Mouse (Mus musculus) brain, embryonic 18.5 days (tissue): ENCODE data around the gene Irgc1.
"Not testable (repeated sequence)": the region's sequence is repeated elsewhere in the genome, so short reads cannot be mapped to it uniquely, and the experiment has no call there.

Source experiments
- DNase-seq: peaks from one replicate; pipeline ENCODE4 v3.0.0-alpha.2; 2012; ENCODE audit warnings: low read depth, low spot score

Irgc1 gene

DNA sequence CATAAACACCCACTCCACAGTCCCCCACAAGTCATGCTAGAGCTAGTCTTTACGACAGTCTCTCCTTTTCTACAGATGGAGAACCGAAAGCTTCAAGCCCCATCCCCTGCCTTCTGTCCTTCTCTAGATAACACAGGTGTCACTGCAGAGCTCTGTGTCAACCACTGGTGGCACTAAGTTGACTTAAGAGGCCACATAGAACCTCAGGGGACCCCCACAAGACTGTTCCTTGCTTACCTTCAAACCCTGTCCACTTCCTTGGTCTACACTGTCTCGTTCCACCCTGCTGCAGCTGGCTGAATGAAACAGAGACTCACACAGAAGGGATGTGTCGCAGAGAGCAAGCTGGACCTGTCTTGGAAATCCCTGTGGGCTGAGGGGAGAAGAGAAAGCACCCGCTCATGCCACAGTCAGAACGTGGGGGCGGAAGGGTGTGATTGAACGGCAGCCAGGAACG is at the start of gene Irgc1:
Irgc1 (minus strand) TSS at position 443 of the 457 bp plus-strand sequence.
- DNase-seq = no peak

GRCm38 (mm10) chr7:24501492-24501891 is 49.4 kb upstream of the Irgc1 start:
- no peak for DNase-seq

GRCm38 (mm10) chr7:24500929-24501328 is 48.8 kb upstream of the Irgc1 start:
- no peak for DNase-seq

DNA sequence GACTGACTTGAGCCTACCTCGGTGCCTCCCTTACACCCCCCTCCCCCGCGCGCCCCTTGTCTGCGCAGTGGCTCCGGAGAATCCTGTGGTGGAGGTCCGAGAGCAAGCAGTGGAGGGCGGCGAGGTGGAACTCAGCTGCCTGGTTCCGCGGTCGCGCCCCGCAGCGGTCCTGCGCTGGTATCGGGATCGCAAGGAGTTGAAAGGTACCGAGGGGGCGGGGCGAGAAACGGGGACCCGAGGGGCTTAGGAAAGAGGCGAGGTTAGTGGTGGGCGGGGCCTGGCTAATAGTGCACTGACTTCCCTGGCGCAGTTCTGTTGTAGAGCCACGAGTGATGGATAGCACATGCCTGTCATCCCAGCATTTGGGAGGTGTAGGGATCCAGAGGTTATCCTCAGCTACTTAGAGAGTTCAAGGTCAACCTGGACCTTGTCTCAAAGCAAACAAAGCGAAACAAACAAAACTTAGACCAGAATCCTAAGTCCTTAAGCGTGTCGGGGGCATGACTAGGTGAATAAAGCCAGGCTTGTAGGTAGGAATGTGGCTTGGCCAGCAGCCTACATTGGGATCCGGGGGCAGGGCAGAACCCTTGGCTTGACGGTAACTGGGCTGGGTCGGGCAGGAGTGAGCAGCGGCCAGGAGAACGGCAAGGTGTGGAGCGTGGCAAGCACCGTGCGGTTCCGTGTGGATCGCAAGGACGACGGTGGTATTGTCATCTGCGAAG is 47.9 kb upstream of the Irgc1 start:
- DNase-seq = no peak

GRCm38 (mm10) chr7:24488303-24488702 is 36.2 kb upstream of the Irgc1 start:
- DNase-seq = no peak

- no peak for DNase-seq
Measured at GRCm38 (mm10) chr7:24487403-24487802, 35.3 kb upstream of the Irgc1 start.

- no peak for DNase-seq
Measured at GRCm38 (mm10) chr7:24486654-24487130, 34.6 kb upstream of the Irgc1 start.

DNA sequence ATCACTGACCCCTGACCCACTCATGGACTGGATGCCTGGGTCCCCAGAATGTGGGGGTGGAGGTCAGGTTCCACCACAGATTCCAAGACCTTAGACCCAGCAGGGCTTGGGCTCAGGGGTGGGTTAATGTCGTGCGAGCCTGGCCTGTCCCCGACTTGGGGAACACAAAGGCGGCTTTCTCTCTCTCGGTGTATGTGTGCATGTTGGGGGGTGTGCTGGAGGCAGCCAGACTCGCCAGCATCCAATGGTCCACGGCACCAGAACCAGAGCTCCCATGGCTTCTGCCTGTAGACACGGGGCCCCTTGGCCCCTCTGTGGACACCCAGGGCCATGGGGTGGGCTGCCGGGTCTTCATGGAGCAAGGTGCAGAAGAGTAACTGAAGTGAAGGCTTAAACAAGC is 33.4 kb upstream of the Irgc1 start:
- no peak for DNase-seq

DNA sequence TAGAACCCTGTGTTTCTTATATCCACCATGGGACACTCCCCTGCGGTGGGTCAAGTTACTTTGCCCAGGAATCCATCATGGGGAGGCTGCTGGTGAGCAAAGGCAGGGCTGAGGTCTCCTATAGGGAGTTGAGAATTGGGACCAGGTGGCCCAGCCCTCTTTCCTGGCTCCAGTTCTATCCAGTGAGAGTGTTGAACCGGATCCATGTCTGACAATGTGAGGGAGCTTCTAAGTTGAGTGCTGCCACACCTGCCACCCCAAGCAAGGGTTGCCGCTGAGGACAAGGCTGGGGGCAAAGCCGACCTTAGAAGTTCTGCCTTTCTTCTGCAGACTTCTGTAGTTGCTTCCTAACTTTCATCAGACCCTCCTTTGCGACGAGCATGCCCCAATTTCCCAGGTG is 31.2 kb upstream of the Irgc1 start:
- DNase-seq = not testable (repeated sequence)

DNA sequence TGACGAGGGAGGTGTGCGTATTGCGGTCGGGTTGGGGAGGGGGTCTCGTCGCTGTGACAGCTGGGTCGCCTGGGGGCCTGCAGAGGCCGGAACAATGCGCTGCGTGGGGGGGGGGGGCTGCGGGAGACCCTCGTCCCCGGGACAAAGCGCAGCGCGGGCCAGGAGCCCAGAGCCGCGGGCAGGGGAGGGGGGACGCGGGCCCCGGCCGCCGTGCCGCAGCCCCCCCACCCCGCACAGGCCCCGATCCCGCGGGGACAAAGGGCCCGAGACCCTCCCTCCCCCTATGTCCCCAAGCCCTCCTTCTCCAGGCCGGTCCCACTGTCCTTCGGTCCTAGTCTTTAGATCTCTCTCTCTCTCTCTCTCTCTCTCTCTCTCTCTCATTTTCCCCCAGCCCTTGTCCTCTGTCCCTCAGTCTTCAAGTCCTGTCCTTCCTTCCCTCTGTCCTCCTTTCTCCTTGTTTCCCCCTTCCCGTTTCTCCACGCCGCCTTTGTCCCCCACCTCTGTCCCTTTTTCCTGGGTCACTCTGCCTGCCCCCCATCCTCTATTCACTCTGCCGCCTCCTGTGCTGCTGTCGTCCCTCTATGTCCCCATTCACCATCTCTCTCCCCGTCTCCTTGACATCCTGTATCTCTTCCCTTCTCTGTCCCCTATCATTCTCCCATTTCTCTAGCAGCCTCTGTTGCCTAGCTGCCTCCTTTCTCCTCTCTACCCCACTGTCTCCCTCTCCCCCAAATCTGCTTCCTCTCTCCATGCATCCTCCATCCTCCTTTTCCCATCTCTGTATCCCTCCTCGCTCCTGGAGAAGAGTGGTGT is 30.3 kb upstream of the Irgc1 start:
- no peak for DNase-seq

- DNase-seq = peak; percentile 82
Measured at GRCm38 (mm10) chr7:24481474-24482207, 29.5 kb upstream of the Irgc1 start, which contains the start of gene Cadm4. TSS of gene Cadm4 (plus strand) at chr7:24482023.

GRCm38 (mm10) chr7:24480986-24481473 is 28.9 kb upstream of the Irgc1 start:
- DNase-seq = no peak

- DNase-seq = no peak
Measured at GRCm38 (mm10) chr7:24480121-24480941, 28.2 kb upstream of the Irgc1 start.

DNA sequence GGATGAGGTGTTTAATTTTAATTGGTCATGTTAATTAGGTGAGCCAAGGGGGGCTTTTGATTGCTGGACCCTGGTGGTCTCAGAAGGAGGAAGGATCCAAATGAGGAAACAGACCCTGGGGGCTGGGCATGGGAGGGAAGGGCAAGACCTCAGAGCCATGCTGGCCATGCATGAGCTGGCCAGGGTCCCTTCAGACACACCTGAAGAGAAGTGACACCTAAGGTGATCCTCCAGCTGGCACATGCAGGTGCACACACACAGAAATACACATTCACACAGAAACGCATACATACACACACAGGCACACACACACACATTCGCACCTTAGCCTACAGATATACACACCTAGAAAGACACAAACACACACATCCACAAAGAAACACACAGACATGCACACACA is 27.6 kb upstream of the Irgc1 start:
- DNase-seq = no peak

DNA sequence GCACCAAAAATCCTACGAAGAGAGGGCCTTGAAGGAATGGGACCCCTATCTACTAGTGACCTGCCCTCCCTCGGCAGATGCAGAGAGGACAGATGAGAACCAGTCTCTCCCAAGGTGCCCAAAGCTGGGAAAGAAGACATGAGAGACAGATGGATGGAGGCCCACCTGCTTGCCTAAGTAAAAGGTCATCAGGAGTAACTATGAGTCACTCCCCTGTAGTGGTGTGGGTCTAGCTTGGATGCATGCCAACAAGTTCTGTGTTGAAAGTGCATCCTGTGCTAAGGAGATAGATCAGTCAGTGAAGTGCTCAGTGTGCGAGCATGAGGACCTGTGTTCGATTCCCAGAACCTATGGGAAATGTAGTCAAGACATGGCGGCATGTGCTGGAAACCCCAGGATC is 26.8 kb upstream of the Irgc1 start:
- DNase-seq = no peak

DNA sequence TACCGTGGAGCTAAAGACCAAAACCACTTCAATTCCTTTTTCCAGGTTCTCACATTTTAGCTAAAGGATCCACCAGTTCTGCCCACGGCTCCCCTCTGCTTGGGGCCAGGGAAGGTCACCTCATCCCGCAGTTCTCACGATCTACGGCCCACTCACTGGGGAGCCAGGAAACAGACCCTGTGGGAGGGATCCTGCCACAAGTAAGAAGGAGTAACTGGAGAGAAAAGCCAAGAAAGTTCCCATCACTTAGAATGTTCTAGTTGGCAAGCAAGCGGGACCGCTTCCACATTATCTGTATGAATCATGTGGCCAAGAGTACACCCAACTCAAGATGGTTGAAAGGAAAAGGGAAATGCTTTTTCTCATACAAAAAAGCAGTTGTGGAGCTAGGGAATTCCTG is 24.8 kb upstream of the Irgc1 start:
- DNase-seq = no peak

DNA sequence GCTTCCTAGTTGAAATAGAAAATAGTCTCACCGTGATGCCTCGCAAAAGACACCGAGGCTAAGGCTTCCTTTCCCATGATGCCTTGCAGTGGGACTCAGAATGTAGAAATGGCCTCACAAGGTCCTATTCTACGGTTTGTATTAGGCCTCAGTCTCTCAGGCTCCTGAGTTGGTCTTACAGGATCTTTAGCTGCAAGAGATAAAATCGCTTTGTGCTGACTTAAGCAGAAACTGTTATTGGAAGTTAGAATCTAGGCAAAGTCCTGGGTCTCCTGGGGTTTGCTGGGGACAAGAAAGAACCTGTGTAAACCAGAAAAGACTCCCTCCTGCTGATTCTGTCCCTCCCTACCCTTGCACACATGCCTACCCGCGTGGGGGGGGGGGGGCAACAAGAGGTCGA is 24.2 kb upstream of the Irgc1 start:
- DNase-seq = no peak

DNA sequence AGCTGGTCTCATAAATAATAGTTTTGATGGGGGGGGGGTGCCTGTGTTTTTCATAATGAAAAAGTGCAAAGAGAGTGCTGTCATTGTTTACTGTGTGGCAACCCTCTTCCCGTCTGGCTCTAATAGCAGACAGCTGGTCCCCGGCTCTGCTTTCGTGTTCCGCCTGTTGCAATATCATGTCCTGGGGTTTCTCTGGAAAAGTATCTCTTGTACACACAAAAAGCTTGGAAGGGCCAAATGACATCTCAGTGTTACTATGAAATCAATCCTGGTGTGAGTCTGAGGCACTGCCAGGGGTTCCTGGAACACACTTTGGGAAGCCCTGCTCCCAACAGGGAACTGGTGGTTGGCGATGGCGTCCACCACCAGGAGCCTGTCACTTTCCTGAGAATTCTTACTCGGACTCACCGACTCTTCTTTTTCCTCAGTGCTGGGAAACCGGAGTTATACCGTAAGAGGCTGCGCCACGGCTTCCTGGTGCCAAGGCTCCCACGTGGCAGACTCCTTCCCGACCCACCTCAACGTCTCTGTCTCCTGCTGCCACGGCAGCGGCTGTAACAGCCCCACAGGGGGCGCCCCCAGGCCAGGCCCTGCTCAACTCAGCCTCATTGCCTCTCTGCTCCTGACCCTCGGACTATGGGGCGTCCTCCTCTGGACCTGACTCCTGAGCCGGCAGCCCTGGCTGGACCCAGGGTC is 22.9 kb upstream of the Irgc1 start:
- no peak for DNase-seq

- no peak for DNase-seq
Measured at GRCm38 (mm10) chr7:24473913-24474529, 21.9 kb upstream of the Irgc1 start.

DNA sequence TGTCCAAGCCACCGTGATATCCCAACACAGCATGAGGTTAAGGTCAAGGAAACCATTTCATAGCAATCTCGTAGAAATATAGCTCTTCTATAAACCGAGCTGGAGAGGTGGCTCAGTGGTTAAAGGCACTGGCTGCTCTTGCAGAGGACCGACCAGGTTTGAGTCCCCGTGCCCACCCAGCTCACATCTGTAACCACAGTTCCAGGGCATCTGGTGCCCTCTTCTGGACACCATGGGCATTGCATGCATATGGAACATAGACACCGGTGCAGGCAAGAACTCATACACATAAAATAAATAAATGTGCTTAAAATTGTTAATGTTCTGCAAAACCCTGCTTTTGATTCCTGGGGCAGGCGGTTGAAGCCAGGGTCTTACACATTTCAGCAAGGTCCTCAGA is 20.8 kb upstream of the Irgc1 start:
- DNase-seq = no peak
